Mouse (Mus musculus): ENCODE data around the gene Etfa. TPM values are rescaled to one million over a fixed set of nuclear protein-coding genes. Genes with fewer than 3 reads are reported as not detected.
A peak's percentile ranks its signal among the peaks of the same experiment; 100 is the strongest.

Gene Etfa
- total RNA-seq (2017) = 30.0 and 49.0 TPM in 2 replicates

DNA sequence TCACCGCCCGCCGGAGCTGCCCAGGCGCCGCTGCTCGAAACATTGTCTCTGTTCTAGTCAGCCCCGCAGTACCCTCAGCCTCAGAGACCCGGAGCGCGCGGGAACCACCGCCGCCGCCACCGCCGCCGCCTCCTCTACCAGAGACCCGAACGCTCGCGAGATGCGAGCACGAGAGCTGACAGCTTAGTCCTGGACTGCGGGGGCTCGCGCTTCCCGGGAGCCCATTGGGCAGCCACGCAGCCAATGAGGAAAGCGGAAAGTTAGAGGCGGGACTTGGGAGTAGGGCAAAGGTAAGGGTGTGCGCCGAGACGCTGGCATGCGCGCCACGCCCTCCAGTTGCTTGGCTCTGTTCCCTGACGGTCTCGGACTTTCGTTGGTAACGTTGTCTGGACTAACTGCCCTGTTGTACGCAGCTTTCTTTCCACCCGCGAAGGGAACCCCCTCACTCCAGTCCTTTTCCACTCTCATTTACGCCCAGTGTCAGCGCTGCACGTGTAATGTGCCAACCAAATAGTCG is at the start of gene Etfa:
Gene Etfa, minus strand, starts transcription at position 217 of the 517 bp plus-strand sequence.
- ATAC-seq (replicated peaks in 1 of 2; ENCODE audit: insufficient read depth in 1 of 2, low FRiP score in 2 of 2, low TSS enrichment in 1 of 2, low read depth in 1 of 2, poor library complexity in 2 of 2, severe bottlenecking in 2 of 2) = peak; percentile 99

DNA sequence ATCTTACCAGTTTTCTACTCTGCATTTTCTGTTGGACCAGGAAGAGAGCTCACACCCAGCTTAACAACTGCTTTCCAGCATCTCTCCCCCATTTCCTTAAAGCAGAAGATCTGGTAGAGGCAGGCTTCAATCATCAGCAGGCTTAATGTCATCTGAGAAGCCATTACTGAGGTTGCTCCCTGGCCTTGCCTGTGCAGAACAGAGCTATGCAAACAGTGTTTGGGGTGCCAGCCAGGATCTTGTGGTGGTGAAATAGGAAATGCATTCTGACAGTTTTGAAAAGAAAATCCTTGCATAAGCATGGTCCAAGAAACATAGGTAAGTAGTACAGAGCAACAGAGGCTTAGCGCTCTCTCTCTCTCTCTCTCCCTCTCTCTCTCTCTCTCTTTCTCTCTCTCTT is 48.9 kb upstream of the Etfa start:
- ATAC-seq (replicated peaks in 1 of 2; ENCODE audit: insufficient read depth in 1 of 2, low FRiP score in 2 of 2, low TSS enrichment in 1 of 2, low read depth in 1 of 2, poor library complexity in 2 of 2, severe bottlenecking in 2 of 2) = peak; percentile 32 to 67; a peak in 2 of 4 replicates

DNA sequence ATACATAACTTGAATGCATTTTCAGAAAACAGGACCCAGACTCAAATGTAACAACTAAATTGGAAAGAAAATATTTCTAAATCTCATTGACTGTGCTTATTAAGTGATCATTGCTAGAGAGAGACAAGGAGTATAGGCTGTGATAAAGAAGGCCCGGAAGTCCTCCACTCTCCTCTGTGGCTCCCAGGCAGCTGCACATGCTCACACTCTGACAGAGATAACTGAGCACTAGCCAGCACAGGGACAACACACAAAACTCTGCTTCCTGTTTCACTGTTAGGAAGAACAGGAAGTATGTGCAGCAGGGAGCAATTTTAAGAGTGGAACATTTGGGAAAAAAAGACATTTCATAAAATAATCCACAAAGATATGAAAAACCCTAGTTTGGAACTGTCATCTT is 42.9 kb upstream of the Etfa start:
- no peak for ATAC-seq (replicated peaks in 1 of 2; ENCODE audit: insufficient read depth in 1 of 2, low FRiP score in 2 of 2, low TSS enrichment in 1 of 2, low read depth in 1 of 2, poor library complexity in 2 of 2, severe bottlenecking in 2 of 2)

DNA sequence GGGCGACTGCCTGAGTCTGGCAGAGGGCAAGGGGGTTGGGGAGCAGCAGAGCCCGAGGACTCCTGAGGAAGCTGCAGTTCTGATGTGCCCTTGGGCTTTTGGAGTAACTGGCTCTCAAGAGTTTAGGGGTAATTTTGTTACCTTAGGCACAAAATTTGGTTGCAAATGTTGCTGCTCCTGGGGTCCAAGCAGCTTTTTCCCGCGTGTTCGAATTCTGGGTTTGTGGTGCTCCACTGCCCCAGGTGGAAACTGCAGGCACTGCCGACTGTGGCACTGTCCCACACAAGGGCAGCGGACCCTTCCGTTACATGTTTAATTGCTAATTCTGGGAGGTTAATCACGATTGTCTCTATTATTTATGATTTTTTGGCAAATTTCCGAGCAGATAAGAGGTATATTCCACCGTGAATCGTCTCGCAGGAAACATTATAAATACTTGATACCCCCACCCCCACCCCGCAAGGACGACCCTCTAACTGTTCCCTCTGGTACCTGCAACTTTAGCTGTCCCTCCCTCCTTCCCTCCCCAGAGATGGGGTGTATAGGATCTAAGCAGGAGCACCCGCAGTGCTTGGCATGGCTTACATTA is 37.4 kb upstream of the Etfa start:
- 0 out of 4 replicates have a peak, but pooled peaks of 1 of the 2 experiments have one; percentile 42 for ATAC-seq (replicated peaks in 1 of 2; ENCODE audit: insufficient read depth in 1 of 2, low FRiP score in 2 of 2, low TSS enrichment in 1 of 2, low read depth in 1 of 2, poor library complexity in 2 of 2, severe bottlenecking in 2 of 2)

DNA sequence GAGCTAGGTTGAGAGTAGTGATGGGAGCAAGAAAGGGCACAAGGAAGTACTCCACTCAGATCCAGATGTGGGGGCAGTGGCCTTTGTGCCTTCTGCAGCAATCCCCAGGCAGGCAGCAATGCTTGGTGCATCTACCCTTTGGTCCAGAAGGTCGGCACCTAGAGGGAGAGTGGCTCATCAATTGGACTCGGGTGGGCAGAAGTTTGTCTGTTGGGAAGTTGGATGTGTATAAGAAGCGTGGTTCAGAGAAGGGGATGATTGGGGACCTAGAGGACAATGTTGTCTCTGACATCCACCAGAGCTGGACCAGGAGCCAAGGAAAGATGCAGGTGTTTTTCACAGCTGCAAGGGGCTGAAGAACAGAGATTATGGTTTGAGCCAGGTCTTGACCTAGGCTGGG is 36.8 kb upstream of the Etfa start:
- no peak for ATAC-seq (replicated peaks in 1 of 2; ENCODE audit: insufficient read depth in 1 of 2, low FRiP score in 2 of 2, low TSS enrichment in 1 of 2, low read depth in 1 of 2, poor library complexity in 2 of 2, severe bottlenecking in 2 of 2)

DNA sequence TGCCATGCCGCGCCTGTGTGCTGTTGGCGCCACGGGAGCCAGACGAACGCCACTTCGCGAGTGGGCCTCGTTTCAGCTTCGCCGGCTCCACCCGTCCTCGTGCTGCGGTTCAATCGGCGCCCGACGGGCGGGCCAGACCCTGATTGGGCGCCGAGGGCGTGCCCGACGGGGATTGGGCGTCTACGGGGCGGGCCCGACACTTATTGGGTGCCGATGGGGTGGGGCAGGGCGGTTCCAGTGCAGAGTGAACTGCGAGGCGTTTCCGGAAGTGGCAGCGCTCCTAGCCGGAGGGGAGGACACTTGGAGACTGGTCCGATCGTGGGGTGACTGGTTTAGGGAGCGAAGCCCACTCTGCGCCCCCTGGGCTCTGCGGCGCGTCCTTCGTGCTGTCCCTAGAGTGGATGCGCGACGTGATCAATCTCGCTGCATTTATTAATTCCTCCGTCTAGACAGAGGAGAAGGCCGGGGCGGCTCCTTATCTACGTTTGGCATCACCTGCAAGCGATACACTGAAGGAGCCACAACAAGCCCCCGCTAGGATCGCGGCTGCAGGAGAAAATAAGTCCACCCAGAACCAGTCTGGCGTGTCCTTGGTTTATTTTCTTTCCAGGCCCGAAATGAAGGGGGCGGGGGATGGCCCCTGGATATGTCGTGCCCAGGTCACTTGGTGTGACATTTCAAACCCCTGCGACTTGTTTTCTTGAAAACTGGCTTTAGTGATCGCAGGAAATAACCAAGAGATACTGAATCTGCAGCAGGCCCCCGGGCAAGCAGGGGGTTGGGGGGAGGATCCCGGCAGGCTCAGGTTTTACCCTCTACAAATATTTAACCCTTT is 34.4 kb upstream of the Etfa start:
- ATAC-seq (replicated peaks in 1 of 2; ENCODE audit: insufficient read depth in 1 of 2, low FRiP score in 2 of 2, low TSS enrichment in 1 of 2, low read depth in 1 of 2, poor library complexity in 2 of 2, severe bottlenecking in 2 of 2) = no peak

DNA sequence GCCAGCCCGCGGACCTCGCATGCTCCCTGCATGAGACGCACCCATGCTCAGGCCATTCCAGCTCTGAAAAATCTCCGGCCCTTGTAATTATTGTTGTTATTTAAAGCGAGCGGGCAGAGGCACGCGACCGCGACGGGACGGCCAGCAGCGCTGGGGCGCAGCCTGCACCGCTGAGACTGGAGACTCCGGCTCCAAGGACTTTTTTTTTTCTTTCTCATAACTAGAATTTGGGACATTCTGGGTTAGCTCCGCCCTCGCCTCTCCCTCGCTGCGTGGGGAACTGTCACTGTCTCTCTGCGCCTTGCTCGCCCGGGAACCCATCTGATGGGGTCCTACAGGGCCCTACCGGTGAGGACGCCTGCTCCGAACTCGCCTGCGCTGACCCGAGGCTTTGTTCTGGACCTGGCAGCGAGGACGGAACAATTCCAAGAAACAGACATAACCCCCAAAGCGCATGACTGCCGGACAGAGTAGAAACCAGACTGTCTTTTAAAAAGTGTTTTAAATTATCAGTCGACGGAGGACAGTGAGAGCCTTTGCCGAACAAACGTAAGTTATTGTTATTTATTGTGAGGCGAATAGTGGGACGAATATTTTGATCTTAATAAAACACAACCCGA is 33.6 kb upstream of the Etfa start:
- no peak for ATAC-seq (replicated peaks in 1 of 2; ENCODE audit: insufficient read depth in 1 of 2, low FRiP score in 2 of 2, low TSS enrichment in 1 of 2, low read depth in 1 of 2, poor library complexity in 2 of 2, severe bottlenecking in 2 of 2)

DNA sequence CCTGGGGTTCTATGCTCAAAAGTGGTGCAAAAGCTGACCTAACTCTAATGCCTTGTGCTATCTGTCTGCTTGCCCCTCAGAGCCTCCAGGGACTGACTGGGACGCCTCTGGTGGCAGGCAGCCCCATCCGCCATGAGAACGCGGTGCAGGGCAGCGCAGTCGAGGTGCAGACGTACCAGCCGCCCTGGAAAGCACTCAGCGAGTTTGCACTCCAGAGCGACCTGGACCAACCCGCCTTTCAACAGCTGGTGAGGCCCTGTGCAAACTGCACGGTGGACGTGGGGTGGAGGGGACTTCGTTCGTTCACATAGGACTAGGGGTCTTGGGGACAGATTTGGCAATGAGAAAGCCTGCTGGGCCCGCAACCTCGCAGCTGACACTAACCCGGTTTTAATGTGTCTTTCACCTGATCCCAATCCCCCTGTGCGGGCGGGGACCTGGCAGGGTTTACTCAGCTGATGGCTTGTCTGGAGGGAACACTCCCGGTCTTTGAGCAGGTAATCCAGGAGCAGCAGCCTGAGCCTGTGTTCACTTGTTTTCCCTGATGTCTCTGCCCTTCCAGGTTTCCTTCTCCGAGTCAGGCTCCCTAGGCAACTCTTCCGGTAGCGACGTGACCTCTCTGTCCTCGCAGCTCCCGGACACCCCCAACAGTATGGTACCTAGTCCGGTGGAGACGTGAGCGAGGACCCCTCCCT is 33.0 kb upstream of the Etfa start:
- no peak for ATAC-seq (replicated peaks in 1 of 2; ENCODE audit: insufficient read depth in 1 of 2, low FRiP score in 2 of 2, low TSS enrichment in 1 of 2, low read depth in 1 of 2, poor library complexity in 2 of 2, severe bottlenecking in 2 of 2)

DNA sequence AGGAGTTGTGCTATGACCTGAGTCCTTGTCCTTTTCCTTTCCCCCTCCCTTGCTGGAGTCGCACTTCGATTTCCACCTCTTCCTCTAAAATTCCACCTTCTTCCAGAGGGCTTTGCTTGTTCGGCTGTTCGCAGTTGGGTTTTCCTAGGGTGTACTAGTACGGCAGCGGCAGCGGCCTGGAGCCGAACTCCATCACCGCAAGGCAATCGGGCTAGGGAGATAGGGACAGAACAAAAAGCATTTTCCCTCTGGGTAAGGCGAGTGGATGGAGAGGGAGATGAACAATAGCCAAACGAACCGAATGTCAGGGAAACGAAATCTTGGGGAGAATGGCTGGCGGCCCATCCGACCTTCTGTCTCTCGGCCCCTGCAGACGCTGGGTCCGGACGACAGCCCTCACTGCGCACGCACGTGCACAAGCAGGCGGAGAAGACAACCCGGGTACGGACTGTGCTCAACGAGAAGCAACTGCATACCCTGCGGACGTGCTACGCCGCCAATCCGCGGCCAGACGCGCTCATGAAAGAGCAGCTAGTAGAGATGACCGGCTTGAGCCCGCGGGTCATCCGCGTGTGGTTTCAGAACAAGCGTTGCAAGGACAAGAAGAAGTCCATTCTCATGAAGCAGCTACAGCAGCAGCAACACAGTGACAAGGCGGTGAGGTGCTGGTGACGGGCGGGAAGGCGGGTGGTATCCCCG is 31.8 kb upstream of the Etfa start:
- peak in 1 of 2 experiments; percentile 1; a peak in 1 of 4 replicates for ATAC-seq (replicated peaks in 1 of 2; ENCODE audit: insufficient read depth in 1 of 2, low FRiP score in 2 of 2, low TSS enrichment in 1 of 2, low read depth in 1 of 2, poor library complexity in 2 of 2, severe bottlenecking in 2 of 2)

DNA sequence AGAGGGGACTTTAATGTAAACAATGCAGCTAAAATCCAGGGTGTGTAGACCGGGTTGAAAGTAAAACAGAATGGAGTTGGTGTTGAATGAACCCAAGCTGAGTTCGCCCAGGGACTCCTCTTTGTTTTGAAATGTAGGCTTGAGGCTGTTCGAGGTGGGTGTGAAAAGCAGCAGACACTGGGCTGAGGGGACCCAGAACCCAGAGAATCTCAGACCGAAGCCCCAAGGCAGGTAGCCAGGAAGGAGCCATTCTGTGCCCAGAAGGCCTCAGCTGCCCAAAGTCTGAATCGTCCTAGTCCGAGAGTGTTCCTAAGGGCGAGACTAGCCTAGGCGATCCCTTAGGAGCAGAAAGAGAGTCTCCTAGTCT is 31.3 kb upstream of the Etfa start:
- no peak for ATAC-seq (replicated peaks in 1 of 2; ENCODE audit: insufficient read depth in 1 of 2, low FRiP score in 2 of 2, low TSS enrichment in 1 of 2, low read depth in 1 of 2, poor library complexity in 2 of 2, severe bottlenecking in 2 of 2)

DNA sequence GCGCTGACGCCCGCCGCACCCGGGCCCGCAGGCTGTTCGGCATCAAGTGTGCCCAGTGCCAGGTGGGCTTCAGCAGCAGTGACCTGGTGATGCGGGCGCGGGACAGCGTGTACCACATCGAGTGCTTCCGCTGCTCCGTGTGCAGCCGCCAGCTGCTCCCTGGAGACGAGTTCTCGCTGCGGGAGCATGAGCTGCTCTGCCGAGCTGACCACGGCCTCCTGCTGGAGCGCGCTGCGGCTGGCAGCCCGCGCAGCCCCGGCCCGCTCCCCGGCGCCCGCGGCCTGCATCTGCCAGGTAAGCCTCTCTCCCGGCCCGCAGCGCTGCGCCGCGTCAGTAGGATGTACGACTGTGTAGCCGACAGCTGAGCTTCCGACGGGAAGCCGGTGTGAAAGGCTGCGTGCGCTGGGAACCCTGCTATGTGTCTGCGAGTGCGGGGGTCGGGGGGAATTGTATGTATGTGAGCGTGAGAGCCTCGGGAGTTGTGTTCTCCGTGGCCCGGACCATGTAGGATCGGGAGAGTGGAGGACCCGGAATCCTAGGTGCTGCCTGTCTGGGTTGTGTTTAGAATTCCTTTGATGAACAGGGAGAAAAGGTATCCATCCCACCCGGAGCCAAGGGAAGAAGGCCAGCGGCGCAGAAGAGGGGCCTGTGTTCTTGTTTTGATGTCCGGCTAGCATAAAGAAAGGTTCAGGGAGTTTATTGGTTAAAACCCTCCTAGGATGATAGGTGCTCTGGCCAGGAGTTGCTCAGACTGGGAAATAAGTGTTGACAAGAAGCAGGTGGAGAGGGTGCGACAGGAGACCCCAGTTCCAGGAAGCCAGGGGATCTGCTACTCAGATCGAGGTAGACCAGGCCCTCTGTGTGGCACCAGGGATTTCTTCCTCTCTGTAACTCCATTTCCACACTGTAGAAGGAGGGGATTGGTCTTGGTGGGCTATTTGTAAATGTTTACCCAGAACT is 30.6 kb upstream of the Etfa start:
- ATAC-seq (replicated peaks in 1 of 2; ENCODE audit: insufficient read depth in 1 of 2, low FRiP score in 2 of 2, low TSS enrichment in 1 of 2, low read depth in 1 of 2, poor library complexity in 2 of 2, severe bottlenecking in 2 of 2) = no peak

DNA sequence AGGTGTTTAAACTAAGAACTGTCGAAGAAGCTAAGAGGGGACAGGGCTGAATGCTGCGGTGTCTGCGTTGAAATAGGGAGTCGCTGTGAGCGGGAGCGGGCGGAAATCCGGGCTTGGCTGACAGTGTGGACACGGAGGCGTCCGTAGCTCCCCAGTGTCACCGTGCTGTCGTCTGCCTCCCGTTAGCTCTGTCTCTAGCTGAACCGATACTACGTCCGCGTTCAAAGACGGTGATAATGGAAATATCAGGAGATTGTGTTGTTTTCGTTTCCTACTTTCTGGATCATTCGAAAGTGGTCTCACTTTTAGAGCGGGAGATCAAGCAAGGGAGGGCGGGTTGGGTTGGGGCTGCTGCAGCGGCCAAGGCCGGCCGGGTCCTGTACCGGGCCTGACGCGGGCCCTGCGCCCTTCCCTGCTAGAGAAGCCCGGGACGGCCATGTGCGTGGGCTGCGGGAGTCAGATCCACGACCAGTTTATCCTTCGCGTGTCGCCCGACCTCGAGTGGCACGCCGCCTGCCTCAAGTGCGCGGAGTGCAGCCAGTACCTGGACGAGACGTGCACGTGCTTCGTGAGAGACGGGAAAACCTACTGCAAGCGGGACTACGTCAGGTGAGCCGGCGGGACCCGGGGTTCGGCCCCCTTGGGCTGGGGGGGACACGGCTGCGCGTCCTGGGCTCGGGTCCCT is 29.8 kb upstream of the Etfa start:
- ATAC-seq (replicated peaks in 1 of 2; ENCODE audit: insufficient read depth in 1 of 2, low FRiP score in 2 of 2, low TSS enrichment in 1 of 2, low read depth in 1 of 2, poor library complexity in 2 of 2, severe bottlenecking in 2 of 2) = no peak

DNA sequence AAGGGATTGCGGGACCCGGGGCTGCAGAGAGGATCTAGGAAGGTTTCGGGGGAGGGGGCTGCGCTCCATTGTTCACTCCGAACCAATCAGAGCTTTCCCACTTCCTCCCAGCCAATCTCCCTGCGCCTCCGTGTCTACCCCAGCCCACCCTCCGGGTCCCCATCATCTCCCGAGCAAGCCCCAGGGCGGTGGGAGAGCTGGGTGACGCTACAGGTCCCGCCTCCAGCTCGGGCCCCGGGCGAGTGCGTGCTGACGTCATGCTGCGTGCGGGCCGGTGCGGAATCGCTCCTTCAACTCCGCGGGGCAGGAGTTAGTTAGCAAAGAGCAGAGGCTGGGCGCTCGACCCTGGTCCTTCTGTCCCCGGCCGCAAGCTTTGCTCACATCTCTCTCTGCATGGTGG is 28.8 kb upstream of the Etfa start:
- ATAC-seq (replicated peaks in 1 of 2; ENCODE audit: insufficient read depth in 1 of 2, low FRiP score in 2 of 2, low TSS enrichment in 1 of 2, low read depth in 1 of 2, poor library complexity in 2 of 2, severe bottlenecking in 2 of 2) = peak in 1 of 2 experiments; percentile 29; a peak in 1 of 4 replicates

DNA sequence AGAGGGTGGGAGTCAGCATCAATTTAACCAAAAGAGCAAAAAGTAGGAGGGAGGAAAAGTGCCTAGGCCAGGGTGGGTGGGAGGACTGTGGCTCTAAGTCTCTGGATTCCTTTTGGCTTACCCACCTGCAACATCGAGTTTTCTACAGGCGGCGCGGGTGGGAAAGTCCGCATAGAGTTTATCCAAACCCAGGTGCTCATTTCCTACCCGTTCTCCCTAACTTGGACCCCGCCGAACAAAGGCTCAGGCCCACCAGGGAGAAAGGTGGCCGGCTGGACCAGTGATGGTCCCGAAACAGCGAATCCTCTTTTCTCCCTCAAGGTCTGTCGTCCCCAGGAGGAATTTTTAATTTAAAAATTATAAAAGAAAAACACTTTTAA is 28.3 kb upstream of the Etfa start:
- no peak for ATAC-seq (replicated peaks in 1 of 2; ENCODE audit: insufficient read depth in 1 of 2, low FRiP score in 2 of 2, low TSS enrichment in 1 of 2, low read depth in 1 of 2, poor library complexity in 2 of 2, severe bottlenecking in 2 of 2)

DNA sequence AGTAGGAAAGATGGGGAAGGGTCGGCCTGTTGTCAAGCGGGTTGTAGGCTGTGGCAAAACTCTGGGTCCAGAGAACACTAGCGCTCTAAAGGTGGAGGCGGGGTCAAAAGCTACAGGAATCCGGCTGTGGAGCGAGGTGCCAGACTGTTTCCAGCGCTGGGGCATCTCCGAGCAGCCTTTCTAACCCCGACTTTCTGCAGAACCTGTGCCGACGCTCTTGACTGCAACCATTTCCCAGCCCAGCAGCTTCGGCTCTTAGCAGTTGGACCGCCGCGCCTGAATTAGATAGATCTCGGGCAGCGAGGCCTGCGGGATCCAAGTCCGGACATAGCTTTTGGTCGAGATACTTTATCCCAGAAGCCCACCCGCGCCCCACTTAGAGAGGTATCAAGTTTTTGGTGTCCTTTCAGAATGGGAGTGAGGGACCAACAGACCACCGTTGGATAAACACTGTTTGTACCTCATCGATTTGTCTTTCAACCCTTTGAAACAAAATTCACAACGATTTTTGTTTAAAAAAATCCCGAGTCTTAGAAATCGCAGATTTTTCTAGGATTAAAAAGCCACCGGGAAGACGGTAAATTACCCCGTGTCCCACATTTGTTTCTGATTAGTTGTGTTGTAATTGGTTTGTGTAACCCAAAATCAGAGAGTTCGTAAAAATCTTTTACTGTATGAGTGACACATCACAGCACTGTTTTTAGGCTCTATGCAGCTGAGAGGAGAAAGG is 27.8 kb upstream of the Etfa start:
- no peak for ATAC-seq (replicated peaks in 1 of 2; ENCODE audit: insufficient read depth in 1 of 2, low FRiP score in 2 of 2, low TSS enrichment in 1 of 2, low read depth in 1 of 2, poor library complexity in 2 of 2, severe bottlenecking in 2 of 2)
